Mouse (Mus musculus): ENCODE data around the gene Adck1. TPM values are rescaled to one million over a fixed set of nuclear protein-coding genes. Genes with fewer than 3 reads are reported as not detected.
A peak's percentile ranks its signal among the peaks of the same experiment; 100 is the strongest.
"Not testable (repeated sequence)": the region's sequence is repeated elsewhere in the genome, so short reads cannot be mapped to it uniquely, and the experiment has no call there.

Gene Adck1
- total RNA-seq (2014; fragmentation: Nextera tagmentation) (13.8 and 17.2 TPM in 2 replicates), total RNA-seq (2017) (20.3 and 29.4 TPM in 2 replicates)

DNA sequence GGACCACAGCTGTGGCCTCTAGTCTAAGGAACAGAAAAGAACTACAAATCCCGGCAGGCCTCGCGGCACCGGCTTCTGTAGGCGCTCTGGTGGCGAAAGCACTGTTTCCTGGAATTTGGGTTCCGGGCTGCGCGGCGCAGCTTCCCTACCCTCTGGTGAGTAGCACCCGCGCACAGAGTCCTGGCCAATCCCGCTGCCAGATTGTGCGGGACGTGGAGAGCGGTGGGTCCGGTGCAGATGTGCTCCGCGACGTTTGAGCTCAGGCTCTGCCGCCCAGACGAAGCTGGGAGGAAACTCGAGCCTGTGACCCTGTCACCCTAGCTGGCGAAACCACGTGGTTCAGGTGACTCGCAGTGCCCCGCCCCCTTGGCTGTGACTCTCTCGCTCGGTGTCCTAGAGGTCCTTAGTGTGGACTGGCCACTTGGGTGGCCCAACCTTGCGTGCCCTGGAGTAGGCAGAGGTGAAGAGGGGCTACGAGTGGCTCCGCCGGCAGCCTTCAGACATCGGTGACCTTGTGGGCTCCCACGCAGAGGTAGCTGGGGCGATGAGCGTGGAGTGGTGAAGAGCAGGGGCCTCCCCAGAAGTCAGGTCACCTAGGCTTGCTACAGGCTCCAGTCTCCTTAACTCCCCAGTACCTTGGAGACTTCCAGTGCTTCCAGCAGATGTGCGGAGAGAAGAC, at the start of gene Adck1:
TSS of gene Adck1 (plus strand) at position 114 of the 679 bp plus-strand sequence.
- peak; percentile 92 for ATAC-seq (replicated peaks; ENCODE audit: poor library complexity, severe bottlenecking)

DNA sequence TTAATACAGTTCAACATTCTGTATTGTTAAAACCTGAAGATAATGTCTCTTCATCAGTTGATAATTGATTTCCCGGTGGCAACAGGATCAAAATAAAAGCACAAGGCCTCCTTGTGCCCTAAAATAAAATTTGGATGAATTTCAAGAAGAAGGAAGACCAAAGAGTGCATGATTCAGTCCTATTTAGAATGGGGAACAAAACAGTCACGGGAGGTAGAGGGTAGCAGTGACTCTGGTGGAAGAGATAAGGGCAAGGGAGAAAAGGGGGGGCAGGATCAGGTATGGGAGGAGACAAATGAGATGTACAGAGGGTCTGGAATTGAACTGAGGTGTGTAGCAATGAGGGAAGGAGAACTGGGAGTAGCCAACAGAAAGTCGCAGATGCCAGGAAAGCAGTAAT, 45.8 kb upstream of the Adck1 start:
- ATAC-seq (replicated peaks; ENCODE audit: poor library complexity, severe bottlenecking): no peak

DNA sequence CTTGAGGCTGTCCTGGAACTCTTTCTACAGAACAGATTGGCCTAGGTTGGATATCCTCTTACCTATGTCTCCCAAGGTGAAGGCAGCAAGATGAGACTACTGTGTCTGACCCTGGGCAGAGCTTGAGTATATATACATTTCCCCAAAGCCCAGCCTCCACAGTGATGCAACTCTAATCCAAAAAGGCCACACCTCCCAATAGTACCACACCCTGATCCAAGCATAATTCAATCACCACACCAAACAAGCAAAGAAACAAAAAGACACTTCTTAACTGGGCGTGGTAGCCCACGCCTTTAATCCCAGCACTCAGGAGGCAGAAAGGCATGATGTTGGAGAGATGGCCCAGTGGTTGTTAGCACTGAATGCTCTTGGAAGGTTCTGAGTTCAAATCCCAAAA, 36.4 kb upstream of the Adck1 start, which contains the start of gene Gm5039:
TSS of gene Gm5039 (minus strand) at position 101 of the 400 bp plus-strand sequence.
- not testable (repeated sequence) for ATAC-seq (replicated peaks; ENCODE audit: poor library complexity, severe bottlenecking)

DNA sequence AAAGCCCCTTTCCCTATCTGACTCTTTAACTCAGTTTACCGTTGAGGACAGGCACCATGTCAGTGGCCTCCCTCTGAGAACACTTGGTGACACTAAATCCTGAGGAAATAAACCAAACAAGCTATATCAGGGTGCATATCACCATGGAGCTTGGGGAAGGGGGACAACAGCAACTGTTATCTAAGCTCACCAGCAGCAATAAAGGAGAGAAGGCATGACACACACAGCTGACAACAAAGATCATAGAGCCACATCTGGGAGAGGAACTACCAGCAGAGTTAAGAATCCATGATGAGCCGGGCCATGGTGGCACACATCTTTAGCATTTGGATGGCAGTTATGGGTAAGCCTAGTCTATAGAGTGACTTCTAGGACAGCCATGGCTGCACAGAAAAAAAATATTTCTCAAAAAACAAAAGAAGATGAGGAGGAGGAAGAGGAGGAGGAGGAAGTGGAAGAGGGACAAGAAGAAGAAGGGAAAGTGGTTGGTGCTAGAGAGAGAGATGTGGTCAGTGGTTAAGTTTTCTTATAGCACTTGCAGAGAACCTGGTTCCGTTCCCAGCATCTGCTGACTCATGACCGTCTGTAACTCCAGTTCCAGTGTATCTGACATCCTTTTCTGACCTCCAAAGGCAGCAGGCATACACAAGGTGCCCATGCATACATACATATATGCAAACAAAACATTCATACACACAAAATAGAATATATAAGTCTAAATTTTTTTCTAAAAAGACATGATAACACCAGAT, 23.5 kb upstream of the Adck1 start:
- peak; percentile 59 for ATAC-seq (replicated peaks; ENCODE audit: poor library complexity, severe bottlenecking)

DNA sequence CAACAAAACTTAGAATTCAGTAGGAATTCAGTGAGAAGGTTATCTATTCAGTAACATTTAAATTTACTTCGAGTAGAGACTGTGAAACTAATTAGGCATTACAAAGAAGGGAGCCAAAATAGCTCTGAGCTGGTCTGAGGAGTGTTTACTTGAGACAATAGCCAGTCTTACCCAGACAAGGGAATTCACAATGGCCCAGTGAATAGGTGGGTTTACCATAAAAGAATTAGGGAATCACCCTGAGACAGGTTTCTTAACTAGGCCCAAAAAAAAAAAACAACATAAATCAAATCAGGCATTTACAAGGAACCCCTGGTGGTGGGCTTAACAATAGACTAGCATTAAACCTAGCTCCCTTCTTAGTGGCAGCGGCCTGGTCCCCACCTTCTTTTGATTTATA, 19.1 kb upstream of the Adck1 start:
- not testable (repeated sequence) for ATAC-seq (replicated peaks; ENCODE audit: poor library complexity, severe bottlenecking)

DNA sequence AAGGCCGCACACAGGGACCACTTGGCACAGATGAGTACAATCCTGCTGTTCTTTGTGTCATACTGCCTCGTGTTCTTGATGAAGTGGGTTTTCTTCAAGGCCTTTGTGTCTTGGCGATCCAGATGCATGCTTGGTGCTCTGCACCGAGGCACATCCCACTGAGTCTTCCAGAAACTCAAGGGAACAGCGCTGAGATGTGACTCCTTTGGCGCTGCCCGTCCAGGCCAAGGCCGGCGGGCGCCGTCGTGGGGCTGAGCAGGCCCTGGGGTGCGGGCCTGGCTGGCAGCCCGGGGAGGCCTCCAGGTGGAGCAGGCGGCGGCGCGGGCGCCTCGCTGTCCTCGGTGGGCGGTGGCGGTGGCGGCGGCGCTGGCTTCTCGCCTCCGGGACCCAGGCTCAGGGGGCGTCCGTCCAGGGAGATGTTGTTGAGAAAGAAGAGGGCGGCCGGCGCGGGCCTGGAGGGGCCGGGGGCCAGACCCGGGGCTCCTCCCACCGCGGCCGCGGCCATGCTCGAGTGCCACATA, 6.1 kb upstream of the Adck1 start:
- peak; percentile 9; the same call in 1 of the 2 replicates for ATAC-seq (replicated peaks; ENCODE audit: poor library complexity, severe bottlenecking)

DNA sequence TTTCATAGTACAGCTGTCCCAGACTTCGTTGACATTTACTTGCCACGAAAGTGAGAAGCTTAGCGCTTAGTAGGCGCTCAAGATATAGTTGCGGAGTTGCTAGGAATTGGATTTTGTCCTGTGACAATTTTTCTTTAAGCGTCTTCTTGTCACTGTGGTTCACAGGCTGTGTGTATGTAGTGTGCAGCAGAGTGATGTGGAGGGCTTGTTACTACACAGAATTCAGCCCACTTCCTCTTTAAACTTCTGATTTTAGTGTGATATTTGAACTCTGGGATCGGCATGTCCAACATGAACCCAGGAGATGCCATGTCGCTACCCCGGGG, 729 bp downstream of the Adck1 start:
- ATAC-seq (replicated peaks; ENCODE audit: poor library complexity, severe bottlenecking): peak; percentile 62

DNA sequence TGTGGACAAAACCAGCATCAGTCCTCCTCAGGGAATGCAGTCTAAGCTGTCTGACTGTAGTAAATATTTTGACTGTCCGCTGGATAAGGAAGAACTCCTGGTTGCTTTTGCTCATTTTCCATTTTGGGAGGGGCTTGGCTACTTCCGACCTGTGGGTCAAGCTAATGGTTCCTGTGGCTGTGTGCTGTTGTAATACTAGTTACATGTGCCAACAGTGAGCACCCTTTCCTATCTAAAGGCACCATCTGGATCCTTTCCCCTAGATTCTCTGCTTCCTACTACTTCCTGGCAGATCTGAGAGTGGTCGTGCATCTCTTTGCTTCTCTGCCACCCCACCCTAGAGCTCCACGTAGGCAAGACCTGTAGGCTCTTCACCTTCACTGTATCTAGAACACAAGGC, 7.3 kb downstream of the Adck1 start:
- ATAC-seq (replicated peaks; ENCODE audit: poor library complexity, severe bottlenecking): peak; percentile 70

DNA sequence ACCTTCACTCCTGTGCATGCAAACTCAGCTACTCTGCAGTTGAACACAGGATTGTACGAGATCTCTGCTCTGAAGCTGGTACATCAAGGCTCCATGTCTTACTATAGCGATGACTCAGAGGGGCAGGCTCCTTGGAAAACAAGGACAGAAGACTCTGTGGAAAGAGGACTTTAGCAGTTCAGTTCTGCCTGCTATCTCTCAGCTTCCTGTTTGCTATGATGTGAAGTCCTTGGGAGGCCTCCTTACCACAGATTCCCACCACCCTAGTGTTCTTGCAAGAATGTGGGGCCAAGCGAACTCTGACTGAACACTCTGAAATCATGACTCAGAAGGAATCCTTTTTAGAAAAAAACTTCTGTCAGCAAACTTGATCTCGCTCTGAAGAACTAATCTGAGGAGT, 8.3 kb downstream of the Adck1 start:
- ATAC-seq (replicated peaks; ENCODE audit: poor library complexity, severe bottlenecking): peak; percentile 67

DNA sequence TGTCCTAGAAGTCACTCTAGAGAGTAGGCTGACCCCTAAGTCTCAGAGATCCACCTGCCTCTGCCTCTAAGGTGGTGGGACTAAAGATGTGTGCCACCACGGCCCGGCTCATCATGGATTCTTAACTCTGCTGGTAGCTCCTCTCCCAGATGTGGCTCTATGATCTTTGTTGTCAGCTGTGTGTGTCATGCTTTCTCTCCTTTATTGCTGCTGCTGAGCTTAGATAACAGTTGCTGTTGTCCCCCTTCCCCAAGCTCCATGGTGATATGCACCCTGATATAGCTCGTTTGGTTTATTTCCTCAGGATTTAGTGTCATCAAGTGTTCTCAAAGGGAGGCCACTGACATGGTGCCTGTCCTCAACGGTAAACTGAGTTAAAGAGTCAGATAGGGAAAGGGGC, 9.3 kb downstream of the Adck1 start:
- not testable (repeated sequence) for ATAC-seq (replicated peaks; ENCODE audit: poor library complexity, severe bottlenecking)

DNA sequence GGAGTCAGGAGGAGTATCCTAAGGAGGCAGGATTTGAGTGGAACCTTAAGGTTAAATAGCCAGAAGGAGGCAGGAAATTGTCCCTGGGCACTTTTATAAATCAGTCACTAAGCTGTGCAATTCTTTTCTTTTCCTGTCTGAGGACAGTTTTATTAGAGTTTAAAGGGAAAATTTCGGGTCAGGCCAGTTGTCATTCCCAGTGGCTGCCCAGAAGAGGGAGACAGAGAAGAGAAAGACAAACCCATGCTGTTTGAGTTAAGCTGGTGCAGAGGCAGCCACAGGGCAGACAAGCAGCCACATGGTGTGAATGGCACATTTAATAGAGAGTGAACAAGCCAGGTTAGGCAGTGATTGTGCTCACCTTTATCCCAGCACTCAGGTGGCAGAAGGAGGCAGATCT, 10.0 kb downstream of the Adck1 start:
- ATAC-seq (replicated peaks; ENCODE audit: poor library complexity, severe bottlenecking): not testable (repeated sequence)

DNA sequence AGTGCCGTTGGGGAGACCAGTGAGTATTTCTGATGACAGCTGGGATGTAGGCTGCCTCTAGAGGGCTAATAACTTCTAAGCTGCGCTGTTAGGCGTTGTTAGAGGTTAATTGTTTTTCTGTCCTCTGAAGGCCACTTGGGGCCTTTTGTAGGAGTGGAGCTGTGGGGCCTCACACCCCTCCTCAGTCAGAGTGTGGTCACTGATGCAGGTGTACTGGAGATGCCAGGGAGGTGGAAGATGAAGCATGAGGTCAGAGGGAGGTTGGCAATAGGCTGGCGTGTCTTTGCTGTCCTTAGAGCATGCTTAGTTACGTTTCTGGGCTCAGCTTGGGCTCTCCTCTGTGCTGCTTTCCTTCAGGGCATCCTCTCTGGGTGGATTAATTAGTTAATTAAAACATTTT, 11.7 kb downstream of the Adck1 start:
- no peak for ATAC-seq (replicated peaks; ENCODE audit: poor library complexity, severe bottlenecking)

DNA sequence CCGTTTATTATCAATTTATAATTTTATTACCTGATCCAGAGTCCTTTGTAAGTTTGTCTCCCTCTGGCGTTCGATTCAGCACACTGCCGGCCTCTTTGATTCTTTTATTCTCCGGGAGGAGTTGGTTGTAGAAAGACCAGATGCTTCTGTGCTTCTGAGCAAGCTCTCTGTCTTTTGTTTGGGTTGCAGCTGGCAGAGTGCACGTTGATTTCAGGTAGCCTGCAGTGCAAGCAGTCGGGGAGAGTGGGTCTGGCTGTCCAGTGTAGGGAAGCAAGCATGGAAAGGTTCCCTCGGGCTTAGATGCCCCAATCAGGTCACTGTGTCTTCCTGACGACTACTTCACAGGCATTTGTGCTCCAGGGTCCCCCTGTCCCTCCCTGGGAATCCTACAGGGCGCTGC, 16.5 kb downstream of the Adck1 start:
- ATAC-seq (replicated peaks; ENCODE audit: poor library complexity, severe bottlenecking): no peak

DNA sequence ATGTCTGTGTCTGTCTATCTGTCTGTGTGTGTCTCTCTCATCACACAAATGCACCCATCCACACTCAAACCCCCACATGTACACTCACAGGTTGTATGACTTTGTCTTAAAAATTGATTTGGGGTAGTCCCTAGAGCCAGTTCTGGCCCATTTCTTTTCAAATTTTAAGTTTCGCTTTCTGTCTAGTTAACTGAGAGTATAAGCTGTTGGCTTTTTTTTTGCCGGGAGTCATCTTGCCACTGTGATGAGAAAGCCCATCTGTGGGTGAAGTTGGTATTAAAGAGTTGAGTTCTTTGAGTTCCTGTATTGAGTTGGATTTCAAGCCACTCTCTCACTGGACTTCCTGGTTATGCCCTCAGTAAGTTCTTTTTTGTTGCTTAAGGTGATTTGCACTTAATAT, 17.9 kb downstream of the Adck1 start:
- ATAC-seq (replicated peaks; ENCODE audit: poor library complexity, severe bottlenecking): no peak

DNA sequence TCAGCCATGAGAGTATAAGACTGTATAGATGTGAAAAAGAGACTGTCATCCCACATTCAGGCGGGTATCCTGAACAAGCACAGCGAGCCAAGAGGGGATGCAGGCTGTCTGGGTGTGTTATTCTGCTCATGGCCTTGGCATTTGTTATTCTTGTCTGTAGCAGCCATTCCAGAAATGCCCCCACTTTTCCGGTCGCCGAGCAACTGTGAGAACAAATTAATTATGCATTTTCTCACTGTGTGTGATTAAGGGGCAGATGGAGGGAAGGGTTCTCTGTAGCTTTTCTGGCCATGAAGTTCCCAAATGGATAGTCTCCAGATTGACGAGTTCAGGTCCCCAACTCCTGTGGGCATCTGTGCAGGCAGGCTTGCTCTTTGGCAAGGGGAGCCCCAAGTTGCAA, 28.5 kb downstream of the Adck1 start:
- ATAC-seq (replicated peaks; ENCODE audit: poor library complexity, severe bottlenecking): no peak

DNA sequence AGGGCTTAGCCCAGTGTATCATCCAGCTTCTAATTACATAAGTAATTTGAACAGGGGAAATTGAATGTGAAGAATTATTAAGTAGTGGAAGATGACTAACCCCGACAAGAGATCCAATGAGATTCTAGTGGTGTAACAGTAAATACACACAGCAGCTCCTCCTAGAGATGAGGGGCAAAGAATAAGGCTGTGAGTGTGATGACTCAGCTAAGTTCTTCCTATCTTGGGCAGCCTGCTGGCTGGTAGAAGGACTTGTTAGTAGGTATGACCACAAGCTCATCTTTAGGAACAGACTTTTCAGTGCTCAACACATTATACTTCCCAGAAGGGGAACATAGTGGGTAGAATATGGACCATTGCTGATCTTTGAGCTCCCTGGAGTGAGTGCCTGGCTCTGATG, 38.3 kb downstream of the Adck1 start:
- ATAC-seq (replicated peaks; ENCODE audit: poor library complexity, severe bottlenecking): no peak

DNA sequence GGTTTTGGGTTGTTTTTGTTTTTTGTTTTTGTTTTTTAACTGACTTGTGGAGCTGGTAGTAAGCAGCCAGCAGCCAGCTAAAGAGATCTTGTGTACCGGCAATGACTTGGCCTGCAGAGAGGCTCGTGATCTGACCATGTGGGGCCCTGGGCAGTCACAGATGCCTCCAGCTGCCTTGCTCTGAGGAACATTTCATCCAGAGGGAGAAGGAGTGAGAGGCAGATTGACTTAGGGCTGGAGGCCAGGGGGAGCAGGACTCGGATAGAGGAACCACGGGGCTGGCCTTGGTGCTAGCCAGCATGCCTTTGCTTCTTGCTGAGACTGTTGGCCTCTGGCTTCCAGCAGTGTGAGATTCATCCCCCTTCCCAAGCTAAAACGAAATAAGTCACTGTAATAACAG, 43.2 kb downstream of the Adck1 start:
- ATAC-seq (replicated peaks; ENCODE audit: poor library complexity, severe bottlenecking): no peak

DNA sequence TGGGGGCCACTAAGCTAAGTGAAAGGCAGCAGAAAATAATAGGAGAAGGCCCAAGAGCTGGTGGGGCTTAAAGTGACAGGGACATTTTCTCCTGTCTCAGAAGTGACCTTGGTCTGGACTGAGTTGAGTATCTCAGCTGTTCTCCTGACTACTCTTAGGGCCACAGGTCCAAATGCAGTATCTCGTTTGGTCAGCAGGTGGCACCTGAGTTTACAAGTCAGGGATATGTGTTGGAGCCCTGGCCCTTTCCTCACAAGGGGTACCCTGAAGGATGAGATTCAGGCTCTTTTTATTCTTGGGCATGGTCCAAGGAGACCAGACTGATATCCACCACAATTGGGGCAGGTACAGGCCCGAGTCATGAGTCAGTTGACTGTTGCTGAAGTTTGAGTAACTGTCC, 44.8 kb downstream of the Adck1 start:
- ATAC-seq (replicated peaks; ENCODE audit: poor library complexity, severe bottlenecking): peak; percentile 57

DNA sequence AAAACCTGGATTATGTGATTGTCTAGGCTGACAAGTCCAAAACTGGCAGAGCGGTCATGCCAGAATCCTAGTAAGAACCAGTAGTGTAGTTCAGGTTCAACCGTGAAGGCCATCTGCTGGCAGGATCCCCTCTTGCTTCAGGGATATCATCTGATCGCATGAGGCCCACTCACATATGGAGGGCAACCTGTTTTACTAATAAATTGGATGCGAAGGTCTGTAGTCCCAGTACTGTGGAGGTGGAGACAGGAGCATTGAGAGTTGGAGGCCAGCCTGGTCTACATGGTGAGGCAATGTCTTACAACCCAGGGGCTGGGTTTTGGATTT, 47.6 kb downstream of the Adck1 start:
- ATAC-seq (replicated peaks; ENCODE audit: poor library complexity, severe bottlenecking): peak; percentile 60; the same call in 1 of the 2 replicates

DNA sequence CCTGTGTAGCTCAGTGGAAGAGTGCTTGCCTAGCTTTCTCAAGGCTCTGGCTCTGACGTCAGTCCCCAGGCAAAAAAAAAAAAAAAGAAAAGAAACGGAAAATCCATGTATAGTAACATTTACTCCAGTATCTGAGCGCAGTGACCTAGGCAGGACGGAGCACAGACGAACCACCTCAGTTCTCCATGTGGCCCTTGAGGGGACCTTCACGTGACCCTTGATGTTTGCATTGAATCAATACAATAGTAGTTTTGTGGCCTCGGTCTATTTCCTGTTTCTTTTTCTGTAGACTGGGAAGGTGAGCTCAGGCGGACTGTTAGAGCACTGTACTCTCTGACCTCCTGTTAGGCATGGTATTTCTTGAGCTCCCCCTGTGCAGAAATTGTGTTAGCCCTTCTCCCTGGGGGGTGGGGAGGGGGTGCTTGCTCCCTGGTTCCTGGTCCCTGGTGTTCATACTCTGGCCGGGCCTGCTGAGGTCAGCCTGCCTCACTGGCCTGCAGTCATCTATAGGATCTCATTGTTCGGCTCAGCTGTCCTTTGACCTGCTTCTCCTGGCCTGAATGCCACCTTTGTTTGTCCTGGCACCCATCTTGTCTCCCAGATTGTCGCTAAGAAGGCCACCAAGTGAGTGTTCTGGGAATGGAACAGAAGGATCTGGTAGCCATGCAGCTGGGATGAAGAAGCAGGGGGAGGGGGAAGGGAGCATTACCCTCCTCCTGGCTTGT, 48.1 kb downstream of the Adck1 start:
- ATAC-seq (replicated peaks; ENCODE audit: poor library complexity, severe bottlenecking): no peak; the same call in none of the 2 replicates

DNA sequence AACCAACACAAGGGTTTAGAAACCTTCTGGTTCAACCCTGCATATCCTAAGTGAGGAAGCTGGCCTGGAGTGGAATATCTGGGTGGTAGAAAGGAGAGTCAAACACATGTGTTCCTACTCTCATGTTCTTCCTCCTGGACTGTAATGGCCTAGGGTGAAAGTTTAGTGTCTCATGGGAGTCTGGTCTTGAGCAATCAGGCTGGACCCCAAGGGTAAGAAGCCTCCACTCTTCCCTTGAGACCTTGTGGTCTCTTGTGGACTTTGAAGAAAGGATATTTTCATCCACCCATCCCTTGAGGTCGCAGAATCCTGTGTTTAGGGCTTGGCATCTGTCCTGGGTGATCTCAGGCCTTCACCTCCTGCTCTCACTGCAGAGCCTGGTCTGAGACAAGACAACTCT, 52.9 kb downstream of the Adck1 start:
- ATAC-seq (replicated peaks; ENCODE audit: poor library complexity, severe bottlenecking): no peak

Measured in granulocyte monocyte progenitor cell, adult 5-6 weeks (primary cell).